Mouse (Mus musculus) adrenal gland, adult 10 weeks (tissue): Measurements from ENCODE around the gene Nfxl1. TPM values are rescaled to one million over a fixed set of nuclear protein-coding genes. Genes with fewer than 3 reads are reported as not detected.

ENCODE experiments used
- polyA plus RNA-seq: library from polyadenylated mRNA; stranded (reverse); fragments of 350-450 nt; fragmentation: Illumina TruSeq; extraction: RNeasy Lipid Tissue Mini Kit (QIAGEN cat#74804); gene quantifications from one replicate; pipeline ENCODE4 v1.2.3, GENCODE M21; 2014; ENCODE audit warnings: low read depth, low replicate concordance

The Nfxl1 gene
- 18.4 TPM for polyA plus RNA-seq

GRCm38 (mm10) chr5:72559544-72560049 is at the start of gene Nfxl1:
Gene Nfxl1 (minus strand): TSS chr5:72559684.

GRCm38 (mm10) chr5:72587192-72587681 is 27.8 kb upstream of the Nfxl1 start, which contains the start of gene Gm5868:
Gene Gm5868 (minus strand): TSS chr5:72587551.

GRCm38 (mm10) chr5:72580970-72581332 is 21.5 kb upstream of the Nfxl1 start, which contains the start of gene Zar1:
Gene Zar1 (minus strand): TSS chr5:72581254.

GRCm38 (mm10) chr5:72503531-72504523 is 55.7 kb downstream of the Nfxl1 start, which contains the start of gene Corin:
Gene Corin (minus strand): TSS chr5:72504473.

Other genes with a start within 250 kb of the Nfxl1 start
- gene Corin, start 55.2 kb downstream of the Nfxl1 start, polyA plus RNA-seq, result 0.52 TPM
- gene Zar1, start 21.6 kb upstream of the Nfxl1 start, polyA plus RNA-seq, result not detected
- gene Gm5868, start 27.9 kb upstream of the Nfxl1 start, polyA plus RNA-seq, result not detected
- not detected for gene Cnga1, start 84.6 kb upstream of the Nfxl1 start, polyA plus RNA-seq
- 3.4 TPM for gene Nipal1, start 88.1 kb upstream of the Nfxl1 start, polyA plus RNA-seq
- gene Txk, start 193.1 kb upstream of the Nfxl1 start, polyA plus RNA-seq, result 0.35 TPM